Mouse (Mus musculus) c-Kit-positive CD71-negative TER-119-negative erythroid progenitor cells, embryonic 14.5 days (primary cell): Measurements from ENCODE around the gene Tiam1.

Experiments used
- DNase-seq: peaks from one replicate; pipeline ENCODE4 v3.0.0-alpha.2; 2013; ENCODE audit warnings: low read depth

Gene Tiam1

GRCm38 (mm10) chr16:89877206-89877605, 266.4 kb downstream of the Tiam1 start:
- DNase-seq, result no peak

- DNase-seq, result no peak
Observed at GRCm38 (mm10) chr16:89876079-89876478, 267.5 kb downstream of the Tiam1 start.

GRCm38 (mm10) chr16:89874012-89874704, 269.4 kb downstream of the Tiam1 start:
- DNase-seq, result no peak

- peak; percentile 59 for DNase-seq
Observed at GRCm38 (mm10) chr16:89872011-89872942, 271.3 kb downstream of the Tiam1 start.

GRCm38 (mm10) chr16:89871382-89871781, 272.2 kb downstream of the Tiam1 start:
- no peak for DNase-seq

GRCm38 (mm10) chr16:89870059-89870458, 273.5 kb downstream of the Tiam1 start:
- no peak for DNase-seq

GRCm38 (mm10) chr16:89868502-89868901, 275.1 kb downstream of the Tiam1 start:
- no peak for DNase-seq

GRCm38 (mm10) chr16:89867212-89867829, 276.2 kb downstream of the Tiam1 start:
- no peak for DNase-seq

- no peak for DNase-seq
Observed at GRCm38 (mm10) chr16:89865136-89865535, 278.4 kb downstream of the Tiam1 start.

- no peak for DNase-seq
Observed at GRCm38 (mm10) chr16:89864710-89865109, 278.9 kb downstream of the Tiam1 start.

GRCm38 (mm10) chr16:89863264-89863663, 280.3 kb downstream of the Tiam1 start:
- no peak for DNase-seq

- no peak for DNase-seq
Observed at GRCm38 (mm10) chr16:89861531-89861930, 282.0 kb downstream of the Tiam1 start.

- no peak for DNase-seq
Observed at GRCm38 (mm10) chr16:89860708-89861107, 282.9 kb downstream of the Tiam1 start.

GRCm38 (mm10) chr16:89857666-89858065, 285.9 kb downstream of the Tiam1 start:
- DNase-seq, result no peak

GRCm38 (mm10) chr16:89854731-89855130, 288.8 kb downstream of the Tiam1 start:
- no peak for DNase-seq

- DNase-seq, result no peak
Observed at GRCm38 (mm10) chr16:89851333-89851732, 292.2 kb downstream of the Tiam1 start.

GRCm38 (mm10) chr16:89848651-89849597, 294.6 kb downstream of the Tiam1 start:
- peak; percentile 53 for DNase-seq

GRCm38 (mm10) chr16:89848179-89848578, 295.4 kb downstream of the Tiam1 start:
- no peak for DNase-seq

- no peak for DNase-seq
Observed at GRCm38 (mm10) chr16:89845461-89845860, 298.1 kb downstream of the Tiam1 start.

- DNase-seq, result no peak
Observed at GRCm38 (mm10) chr16:89844580-89844979, 299.0 kb downstream of the Tiam1 start.

- DNase-seq, result no peak
Observed at GRCm38 (mm10) chr16:89841894-89842293, 301.7 kb downstream of the Tiam1 start.

GRCm38 (mm10) chr16:89840361-89840760, 303.2 kb downstream of the Tiam1 start:
- DNase-seq, result no peak
